Mouse (Mus musculus) ovary, postnatal 14 days (tissue): ENCODE results near the gene Cd180.
"Not testable (repeated sequence)": the region's sequence is repeated elsewhere in the genome, so short reads cannot be mapped to it uniquely, and the experiment has no call there.

Source experiments
- DNase-seq: peaks from one replicate; pipeline ENCODE4 v3.0.0; 2022; ENCODE audit warnings: low spot score

Gene Cd180

GRCm38 (mm10) chr13:102693341-102693801, at the start of gene Cd180:
Cd180 (plus strand) TSS chr13:102693558.
- DNase-seq, result peak; percentile 7

- no peak for DNase-seq
Observed at GRCm38 (mm10) chr13:102644344-102644743, 49.0 kb upstream of the Cd180 start.

DNA sequence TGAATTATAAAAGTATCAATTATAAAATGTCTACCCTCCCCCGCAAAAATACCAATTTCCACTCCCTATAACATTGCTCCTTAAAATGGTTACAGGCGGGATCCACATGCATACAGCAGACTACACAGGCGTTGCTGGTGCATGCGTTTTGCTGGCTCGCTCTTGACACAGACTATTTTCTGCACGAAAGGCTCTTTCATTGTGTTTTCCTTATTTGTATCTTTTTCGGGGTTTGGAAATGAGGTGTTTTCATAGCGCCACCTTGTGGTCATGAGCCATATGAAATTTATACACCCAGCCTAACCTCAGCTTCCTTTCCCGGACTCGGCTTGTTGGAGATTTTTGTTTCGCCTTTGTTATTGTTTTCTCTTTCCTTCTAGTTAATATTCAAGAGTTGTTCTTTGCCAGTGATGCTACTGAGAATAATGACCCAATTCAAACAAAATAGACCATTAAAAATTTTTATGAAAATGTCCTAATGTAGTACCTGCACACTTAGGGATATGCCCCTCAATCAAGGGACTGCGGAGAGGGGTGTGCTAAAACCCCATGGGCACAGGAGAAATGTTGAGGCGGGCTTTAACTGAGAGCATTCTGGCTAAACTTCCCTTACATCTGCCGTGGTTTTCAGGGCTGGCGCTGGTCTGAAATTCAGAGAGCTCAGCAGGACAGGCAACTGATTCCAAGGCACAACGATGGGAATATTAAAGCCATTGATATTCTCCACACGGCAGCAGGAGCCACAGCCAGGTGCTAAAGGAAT, 48.4 kb upstream of the Cd180 start:
- DNase-seq, result peak; percentile 70

DNA sequence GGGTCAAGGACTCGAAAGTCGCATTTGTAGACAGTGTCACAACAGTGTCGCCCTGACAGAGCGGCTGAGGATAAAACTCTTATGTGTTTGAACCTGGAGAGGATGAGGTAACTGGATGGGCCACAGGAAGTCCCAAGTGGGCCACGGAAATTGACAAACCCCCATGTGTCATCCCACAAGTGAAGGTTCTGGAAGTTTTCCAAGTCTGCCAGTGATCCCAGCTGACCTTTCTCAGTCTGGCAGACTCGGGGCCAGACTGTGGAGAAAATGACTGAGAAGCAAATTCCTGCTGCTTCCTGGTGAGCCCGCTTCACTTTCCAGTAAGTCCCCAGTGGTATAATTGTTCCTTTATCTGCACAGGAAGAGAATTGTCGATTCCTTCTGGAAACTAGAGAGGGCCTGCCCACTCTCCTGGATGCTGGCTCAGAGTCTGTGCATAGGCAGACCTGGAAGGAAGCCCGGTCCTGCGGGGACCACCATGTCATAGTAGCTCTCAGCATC, 47.0 kb upstream of the Cd180 start:
- no peak for DNase-seq

DNA sequence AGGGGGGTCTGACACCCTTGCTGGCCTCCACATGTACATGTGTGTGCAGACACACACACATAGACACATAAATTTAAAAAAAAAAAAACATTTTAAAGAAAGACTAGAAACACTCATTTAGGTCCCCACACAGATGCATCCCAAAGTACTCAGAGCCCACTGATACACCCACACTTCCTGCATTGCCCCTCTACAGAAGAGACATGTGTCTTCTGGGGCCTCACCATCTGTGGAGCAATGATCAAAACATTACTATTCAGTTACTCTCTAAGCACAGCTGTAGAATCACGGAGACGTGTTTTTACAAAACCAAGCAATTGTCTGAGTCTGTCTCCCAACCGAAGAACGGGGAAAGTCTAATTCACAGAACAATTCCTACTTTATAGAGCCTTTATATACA, 45.8 kb upstream of the Cd180 start:
- DNase-seq, result no peak

GRCm38 (mm10) chr13:102652303-102652889, 41.0 kb upstream of the Cd180 start:
- DNase-seq, result no peak

DNA sequence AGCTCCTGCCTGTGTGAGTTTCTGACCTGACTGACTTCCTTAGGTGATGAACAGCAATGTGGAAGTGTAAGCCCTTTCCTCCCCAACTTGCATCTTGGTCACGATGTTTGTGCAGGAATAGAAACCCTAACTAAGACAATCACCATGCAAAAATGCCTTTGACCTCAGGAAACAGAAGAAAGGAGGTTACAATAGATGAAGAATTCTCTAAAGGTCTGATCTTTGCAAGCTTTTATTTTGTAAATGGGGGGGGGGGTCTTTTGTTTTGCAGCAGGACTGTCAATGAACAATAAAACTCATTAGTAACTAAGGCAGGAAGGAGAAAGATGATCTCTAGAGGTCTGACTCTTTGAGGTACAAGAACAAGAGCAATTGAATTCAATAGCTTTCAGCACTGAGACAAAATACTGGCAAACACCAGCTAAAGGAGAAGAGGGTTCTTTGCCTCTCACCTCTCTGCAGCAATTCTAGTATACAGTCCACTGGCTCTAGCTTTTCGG, 38.2 kb upstream of the Cd180 start:
- no peak for DNase-seq

GRCm38 (mm10) chr13:102656153-102656690, 37.1 kb upstream of the Cd180 start:
- no peak for DNase-seq

DNA sequence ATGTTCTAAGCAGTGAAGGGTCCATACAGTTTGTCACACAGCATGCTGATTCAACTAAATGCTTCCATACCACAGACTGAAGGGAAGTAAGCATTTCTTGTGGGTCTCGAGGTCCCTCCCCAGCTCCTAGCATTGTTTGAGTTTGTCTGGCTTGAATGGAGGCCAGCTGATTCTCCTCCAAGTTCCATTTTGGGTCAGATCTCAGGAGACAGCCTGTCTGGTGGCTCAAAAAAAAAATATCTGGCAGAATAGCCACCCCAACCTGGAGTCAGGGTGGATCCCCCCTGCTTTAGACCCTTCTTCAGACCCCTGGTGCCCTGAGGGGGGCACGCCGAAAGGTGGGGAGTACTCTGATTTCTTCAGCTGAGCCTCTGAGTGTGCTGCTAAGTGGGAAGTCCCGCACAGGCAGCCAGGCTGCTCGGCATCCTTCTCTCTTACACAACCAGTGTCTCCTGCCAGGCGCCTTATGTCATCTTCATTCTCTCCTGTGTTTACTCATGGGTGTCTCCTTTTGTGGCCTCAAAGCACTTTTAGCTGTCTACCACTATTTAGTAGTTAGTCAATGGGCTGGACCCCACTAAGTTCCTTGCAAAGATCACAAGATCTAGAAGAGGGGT, 35.0 kb upstream of the Cd180 start:
- DNase-seq, result peak; percentile 41

DNA sequence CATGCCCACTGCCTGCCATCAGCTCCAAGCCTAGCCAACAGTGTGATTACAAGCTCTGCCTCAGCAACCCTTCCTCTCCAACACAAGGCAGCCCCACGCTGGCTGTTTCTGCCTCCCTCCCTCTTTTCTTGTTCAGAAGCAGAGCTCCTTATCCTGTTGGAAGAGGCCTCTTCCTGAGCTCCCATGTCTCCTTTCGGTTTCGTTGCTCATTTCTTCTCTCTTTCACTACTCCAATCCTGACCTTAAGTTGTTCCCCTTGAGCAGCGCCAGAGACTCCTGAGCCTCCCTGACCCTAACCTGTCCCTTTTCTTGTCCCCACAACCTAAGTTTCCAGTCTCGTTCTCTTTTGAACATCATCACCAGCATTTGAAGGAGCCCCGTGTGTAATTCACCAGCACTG, 29.3 kb upstream of the Cd180 start:
- no peak for DNase-seq

GRCm38 (mm10) chr13:102664843-102665587, 28.3 kb upstream of the Cd180 start:
- no peak for DNase-seq

DNA sequence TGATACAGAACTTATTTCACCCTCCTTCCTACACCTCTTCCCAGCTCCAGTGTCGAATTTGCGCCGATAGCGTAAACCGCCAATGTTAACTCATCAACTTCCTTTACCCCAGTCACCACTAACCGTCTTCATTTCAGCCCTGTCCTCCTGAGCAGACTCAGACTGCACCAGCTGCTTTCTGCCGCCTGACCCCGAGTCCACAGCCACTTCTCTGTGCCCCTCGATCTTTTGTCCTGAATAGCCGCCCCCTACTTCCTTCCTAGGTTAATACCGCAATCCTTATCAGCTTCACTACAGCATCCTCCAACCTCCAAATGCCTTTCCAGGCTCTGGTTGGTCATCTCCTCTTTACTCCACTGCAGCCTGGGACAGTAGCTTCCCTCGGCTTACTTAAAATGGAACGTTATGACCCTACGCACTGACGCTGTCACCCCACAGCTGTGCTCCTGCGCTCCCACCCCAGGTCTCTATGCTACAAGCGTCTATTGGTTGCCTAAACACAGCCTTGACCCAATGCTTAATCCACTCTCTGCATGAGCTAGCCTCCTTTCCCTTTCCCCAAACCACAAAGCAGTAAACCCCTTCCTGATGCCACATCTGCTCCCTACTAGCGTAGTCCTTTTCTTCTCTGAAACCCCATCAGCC, 27.6 kb upstream of the Cd180 start:
- no peak for DNase-seq

- no peak for DNase-seq
Observed at GRCm38 (mm10) chr13:102666233-102666614, 27.1 kb upstream of the Cd180 start.

GRCm38 (mm10) chr13:102666731-102667130, 26.6 kb upstream of the Cd180 start:
- no peak for DNase-seq

- no peak for DNase-seq
Observed at GRCm38 (mm10) chr13:102667401-102667800, 26.0 kb upstream of the Cd180 start.

DNA sequence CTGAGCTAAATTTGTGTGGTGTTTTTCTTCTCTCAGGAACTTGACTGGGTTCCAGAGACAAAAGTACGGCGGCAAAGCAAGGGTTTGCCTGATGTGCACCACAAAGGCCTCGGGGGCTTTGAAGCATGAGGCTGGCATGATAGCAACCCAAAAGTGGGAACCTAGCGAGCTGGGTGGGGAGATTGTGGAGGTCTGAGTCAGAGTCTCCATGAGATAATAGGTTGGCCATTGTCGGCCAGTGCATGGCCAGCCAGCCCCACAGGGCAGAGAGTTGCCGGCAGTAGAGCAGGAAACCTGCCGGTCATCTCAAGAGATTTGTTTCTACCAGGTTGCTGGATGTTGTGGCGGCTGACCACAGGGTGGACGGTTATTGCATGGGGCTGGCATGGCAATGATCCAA, 25.5 kb upstream of the Cd180 start:
- no peak for DNase-seq

GRCm38 (mm10) chr13:102668933-102669332, 24.4 kb upstream of the Cd180 start:
- no peak for DNase-seq

GRCm38 (mm10) chr13:102669522-102670256, 23.7 kb upstream of the Cd180 start:
- DNase-seq, result no peak

DNA sequence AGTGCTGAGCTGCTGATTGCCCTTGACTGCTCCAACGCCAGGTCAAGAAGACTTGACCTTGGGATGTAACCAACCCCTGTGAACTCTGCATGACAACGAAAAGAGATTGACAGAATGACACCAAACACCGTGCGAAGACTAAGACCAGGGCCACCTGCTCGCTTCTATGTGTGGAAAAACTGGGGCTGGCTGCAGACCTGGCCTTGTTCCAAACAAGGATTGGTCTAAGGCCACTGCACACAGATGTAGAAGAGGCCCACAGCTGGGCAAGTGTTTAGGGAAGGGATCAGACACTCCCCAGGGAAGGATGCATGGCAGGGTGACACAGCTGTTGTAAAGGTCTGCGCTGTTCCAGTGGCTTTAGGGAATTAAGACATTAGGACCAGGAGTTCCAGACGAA, 22.9 kb upstream of the Cd180 start:
- no peak for DNase-seq

DNA sequence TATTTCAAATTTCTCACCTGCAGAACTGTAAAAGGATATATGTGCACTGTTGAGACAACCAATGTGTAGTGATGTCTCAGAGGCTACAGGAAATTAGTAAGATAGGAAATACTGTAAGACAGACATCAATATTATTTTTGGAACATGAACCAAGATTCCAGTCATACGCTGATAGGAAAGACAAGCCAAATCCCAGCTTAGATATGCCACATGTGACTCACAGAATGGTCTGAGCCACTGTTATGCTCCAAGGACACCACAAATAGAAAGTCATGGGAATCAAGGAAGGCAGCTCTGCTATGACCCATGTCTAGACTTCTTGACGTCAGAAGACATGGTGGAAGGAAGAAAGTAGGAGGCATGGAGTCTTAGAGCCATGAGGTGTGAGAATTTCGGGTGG, 19.3 kb upstream of the Cd180 start:
- DNase-seq, result no peak

DNA sequence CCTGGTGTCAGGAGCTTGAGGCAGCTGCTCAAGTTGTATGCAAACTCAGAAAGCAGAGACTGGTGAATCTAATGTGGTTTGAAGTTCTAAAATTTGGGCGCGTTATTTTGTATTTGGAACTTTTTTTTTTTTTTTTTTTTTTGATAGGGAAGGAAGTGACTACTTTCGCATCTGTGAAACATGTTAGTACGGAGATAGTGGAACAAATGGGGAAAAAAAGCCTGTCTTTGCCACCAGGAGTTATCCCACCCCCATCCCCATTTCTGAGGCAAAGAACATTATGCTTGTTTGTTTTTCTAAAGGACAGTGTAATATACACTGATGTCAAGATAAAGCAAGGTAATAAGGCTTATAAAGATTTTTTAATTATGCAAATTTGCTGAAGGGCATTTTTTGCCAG, 15.8 kb upstream of the Cd180 start:
- DNase-seq, result not testable (repeated sequence)
